Mouse (Mus musculus): ENCODE data around the gene Slc43a2.
"Not testable (repeated sequence)": the region's sequence is repeated elsewhere in the genome, so short reads cannot be mapped to it uniquely, and the experiment has no call there.

The Slc43a2 gene

DNA sequence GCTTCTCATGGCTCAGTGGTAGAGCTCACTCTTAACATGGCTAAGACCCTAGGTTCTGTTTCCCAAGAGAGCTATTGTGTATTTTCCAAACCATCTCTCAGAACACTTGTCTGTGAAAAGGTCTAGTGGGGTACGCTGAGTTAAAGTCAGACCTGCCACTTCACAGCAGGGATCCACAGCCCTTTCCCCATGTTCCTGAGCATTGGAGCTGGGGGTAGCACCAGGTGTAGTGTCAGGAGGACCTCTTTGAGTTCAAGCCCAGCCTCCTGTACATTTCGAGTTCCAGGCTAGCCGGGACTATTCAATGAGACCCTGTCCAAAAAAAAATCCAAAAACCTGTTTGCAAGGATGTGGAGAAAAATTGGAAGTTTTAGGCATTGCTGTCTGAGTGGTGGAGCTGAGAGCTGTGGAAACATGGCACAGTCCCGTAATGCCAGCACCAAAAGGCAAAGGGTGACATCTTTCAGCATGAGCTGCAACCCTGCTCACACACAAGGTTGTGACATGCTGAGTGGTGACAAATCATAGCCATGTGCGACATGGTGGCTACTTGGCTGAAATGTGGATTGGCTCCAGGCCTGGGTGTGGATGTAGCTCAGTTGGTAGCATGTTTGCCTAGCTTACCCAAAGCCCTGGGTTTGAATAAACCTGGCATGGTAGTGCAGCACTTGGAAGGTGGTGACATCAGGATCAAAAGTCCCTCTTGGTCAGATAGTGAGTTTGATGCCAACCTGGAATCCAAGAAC is 43.1 kb downstream of the Slc43a2 start:
- no peak for DNase-seq

DNA sequence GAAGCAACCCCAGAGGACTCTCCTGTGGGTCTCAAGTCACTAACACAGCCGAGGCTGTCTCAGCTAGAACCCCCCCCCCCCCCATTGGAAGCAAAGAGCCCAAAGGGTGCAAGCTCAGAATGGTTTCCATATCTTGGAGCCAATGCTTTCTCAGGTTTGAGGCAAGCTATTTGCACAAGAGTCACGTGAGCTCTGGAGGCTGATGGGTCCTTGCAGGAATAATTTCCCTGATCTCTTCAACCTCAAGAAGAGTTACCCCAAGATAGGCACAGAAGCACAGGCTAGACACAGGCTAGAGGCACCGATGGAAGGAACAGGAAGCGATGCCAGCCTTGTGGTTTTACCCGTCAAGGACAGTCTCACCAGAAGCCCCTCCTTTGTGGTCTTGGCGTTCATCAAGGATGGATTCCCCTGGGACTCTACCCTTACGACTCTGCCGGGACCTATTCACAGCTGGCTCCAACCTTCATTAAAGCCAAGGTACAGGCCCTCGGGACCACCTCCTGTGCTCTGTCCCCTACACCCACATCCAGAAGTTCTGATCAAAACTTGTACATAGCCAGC is 44.1 kb downstream of the Slc43a2 start:
- no peak for DNase-seq

DNA sequence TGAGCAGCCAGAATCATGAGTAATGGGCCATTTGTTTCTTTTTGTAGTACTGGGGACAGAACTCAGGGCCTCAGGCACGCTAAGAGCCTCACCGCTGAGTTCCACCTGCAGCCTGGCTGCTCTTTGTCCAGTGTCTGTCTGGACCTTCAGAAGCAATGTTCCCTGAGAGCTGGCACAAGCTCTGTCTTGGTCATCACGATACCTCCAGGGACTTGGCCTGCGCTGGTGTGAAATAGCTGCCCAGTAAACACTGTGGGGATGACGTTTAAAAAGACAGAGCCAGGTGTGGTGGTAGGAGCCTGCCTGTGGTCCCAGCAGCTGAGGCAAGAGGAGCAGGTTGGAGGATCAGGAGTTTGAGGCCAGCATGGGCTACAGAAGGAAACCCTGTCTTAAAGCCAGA is 47.1 kb downstream of the Slc43a2 start:
- no peak for DNase-seq

DNA sequence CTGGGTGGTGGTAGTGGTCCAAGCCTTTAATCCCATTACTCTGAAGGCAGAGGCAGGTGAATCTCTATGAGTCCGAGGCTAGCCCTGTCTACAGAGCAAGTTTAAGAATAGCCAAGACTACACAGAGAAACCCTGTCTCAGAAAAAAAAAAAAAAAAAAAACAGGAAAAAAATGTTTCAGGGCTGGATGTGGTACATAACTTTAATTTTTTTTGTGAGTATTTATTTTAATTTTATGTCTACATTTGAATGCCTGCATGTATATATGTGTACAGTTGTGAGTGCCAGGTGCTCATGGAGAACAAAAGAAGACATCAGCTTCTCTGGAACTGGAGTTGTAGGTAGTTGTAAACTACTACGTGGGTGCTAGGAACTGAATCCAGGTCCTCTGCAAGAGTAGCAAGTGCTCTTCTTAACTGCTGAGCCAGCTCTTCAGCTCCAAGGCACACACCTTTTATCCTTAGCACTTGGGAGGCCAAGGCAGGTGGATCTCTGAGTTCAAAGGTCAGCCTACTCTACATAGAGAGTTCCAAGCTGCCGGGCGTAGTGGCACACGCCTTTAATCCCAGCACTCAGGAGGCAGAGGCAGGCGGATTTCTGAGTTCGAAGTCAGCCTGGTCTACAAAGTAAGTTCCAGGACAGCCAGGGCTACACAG is 50.1 kb downstream of the Slc43a2 start:
- DNase-seq = no peak

DNA sequence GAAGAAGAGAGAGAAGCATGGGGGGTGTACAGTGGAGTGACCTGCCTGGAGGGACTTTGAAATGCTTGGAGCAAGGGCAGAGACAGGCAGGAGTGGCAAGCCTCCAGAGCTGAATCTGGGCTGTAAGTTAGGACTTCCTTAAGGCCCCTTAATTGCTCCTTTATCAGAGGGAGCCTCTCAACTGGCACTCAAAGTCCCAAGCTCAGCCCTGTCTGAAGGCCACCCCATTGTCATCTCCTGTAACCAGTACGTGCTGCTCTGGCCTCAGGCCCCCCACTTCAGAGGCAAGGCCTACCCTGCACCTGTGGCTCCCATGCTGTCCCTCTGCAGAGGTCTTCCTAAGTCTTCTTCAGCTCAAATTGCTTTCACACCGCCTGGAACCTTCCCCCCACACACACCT is 52.0 kb downstream of the Slc43a2 start:
- no peak for DNase-seq

DNA sequence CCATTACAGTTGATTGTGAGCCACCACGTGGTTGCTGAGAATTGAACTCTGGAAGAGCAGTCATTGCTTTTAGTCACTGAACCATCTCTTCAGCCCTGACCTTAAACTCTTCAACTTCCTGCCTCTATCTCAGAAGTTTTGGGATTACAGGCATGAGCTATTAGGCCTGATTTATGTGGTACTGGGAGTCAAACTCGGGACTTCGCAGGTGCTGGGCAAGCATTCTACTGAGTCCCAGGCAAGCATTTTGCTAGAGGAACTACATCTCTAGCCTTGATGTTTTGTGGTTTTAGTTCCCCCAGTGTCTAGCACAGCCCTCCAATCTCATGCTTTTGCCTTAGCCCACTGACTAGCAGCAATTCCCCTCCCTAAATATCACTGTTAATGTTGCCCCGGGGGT is 53.6 kb downstream of the Slc43a2 start:
- no peak for DNase-seq

DNA sequence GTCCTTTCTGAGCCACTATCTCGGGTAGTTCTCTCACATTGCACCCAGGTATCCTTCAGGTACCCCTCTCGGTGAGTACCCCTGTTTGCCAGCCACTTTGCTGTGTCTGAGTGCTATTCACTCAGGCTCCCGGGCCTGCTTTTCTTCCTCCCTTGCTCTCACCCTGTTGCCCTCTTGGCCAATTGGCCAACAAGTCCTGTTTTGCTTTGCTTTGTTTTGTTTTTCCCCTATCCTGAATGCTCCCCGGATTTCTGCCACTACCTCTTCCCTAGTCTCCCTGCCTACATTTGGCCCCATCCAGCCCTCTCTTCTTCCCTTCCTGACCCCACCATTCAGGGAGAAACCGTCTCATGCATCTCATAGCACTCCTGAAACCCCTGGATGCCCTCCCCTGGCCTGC is 54.5 kb downstream of the Slc43a2 start:
- DNase-seq = no peak

DNA sequence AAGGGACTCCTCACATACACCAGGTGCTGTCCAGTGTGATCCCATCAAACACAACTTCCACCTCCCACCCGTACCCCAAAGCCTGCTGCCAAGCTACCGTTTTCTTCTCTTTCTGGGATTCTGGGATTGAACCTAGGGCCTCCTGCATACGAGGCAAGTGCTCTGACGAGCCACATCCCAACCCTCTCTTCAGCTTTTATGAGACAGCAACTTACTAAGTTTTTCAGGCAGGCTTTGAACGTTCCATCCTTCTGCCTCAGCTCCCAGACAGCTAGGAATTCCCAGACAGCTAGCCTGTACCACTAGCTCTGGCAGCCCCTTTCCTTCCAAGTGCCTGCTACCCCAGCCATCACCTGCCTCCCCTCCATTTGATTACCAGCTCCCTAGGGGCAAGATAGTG is 55.5 kb downstream of the Slc43a2 start:
- DNase-seq = no peak

DNA sequence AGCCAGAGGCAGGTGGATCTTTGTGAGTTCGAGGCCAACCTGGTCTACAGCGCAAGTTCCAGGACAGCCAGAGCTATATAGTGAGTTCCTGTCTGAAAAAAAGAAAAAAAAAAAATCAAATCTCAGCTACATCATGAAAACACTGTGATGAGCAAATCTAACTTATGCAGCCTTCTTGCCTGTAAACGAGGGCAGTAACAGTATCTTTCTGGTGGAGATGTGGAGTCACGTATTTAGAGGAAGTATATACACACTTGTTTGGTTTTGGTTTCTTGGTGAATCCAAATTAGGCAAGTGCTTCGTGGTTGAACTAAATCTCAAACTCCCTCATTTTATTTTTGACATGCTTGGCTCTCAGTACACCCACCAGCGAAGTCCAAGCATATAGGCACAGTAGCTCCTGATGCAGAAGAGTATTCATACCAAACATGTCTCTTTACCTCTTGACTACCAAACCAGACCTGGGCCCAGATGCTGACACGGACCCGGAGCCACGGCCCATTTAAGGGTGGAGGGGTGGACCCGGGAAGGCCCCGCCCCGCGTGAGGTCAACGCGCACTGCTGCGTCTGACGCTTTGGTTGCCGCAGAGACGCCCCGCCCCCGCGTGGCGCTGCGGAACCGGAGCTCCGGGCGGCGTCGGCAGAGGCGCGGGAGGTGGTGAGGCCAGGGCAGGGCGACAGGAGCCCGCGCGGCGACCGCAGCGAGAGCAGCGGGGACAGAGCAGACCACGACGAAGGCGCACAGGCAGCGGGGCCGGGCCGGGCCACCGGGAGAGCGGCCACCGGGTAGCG is 56.2 kb downstream of the Slc43a2 start, which contains the start of gene Pitpna:
Gene Pitpna (plus strand): TSS at position 605 of the 792 bp plus-strand sequence.
- DNase-seq = peak; percentile 97

DNA sequence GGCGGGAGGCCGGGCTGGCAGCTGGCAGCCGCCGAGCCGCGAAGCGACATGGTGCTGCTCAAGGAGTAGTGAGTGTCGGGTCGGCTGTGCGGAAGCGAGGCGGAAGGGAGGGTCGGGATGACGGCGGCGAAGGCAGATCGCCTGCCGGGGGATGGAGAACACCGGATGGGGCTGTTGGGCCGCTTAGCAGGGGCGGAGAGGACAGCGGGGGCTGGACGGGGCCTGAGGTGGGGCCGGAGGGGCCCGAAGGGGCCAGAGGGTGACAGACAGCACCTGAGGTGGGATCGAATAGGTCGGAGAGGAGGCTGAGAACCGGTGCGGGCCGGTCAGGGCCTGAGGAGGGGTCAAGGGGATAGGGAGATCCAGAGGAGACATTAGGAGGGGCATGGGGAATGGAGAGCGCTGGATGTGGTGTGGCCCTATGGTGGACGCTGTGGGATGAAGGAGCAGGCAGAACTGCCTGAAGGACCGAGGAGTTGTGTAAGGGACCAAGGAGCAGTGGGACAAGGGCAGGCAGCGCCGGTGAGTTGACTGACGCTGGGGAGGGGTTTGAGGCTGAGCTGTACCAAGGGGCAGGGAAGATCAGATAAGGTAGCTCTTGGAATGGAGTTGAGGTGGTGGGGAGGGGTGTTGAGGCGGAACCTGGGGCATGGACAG is 56.9 kb downstream of the Slc43a2 start:
- no peak for DNase-seq

DNA sequence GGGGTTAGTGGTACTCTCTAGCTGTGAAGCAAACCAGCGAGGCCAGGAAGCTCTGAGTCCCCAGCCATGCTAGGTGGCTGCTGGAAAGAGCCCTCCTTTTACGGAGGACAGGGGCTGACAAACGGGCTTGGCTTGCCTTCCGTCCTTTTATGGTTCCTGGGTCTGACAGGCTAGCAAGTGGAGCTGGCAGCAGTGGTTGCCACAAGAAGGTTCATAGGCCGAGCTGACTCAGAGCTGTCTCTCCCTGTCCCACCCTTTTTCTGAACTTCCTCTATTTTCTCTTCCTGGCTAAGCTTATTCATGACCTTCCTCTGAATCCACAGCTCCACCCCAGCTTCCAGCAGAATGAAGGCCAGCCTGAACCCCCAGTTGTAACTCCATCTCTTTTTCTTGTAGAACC is 61.1 kb downstream of the Slc43a2 start:
- no peak for DNase-seq

DNA sequence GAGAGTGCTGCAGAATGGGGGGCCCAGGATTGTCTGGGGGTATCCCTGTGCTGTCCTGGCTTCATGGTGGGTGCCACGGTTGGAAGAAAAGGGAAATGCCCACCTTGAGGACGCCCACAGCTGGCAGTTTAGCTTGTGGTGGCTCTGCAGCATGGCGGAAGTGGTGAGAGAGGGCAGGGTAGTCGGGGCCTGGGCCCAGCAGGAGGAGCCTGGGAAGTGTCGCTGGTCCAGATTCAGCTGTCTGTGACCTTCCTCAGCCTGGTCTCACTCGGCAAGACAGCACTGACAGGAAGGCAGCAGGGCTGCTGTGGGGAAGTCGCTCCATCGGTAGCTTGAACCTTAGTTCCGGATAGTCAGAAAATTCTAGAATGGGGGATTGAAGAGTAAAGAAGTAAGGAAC is 62.9 kb downstream of the Slc43a2 start:
- no peak for DNase-seq

DNA sequence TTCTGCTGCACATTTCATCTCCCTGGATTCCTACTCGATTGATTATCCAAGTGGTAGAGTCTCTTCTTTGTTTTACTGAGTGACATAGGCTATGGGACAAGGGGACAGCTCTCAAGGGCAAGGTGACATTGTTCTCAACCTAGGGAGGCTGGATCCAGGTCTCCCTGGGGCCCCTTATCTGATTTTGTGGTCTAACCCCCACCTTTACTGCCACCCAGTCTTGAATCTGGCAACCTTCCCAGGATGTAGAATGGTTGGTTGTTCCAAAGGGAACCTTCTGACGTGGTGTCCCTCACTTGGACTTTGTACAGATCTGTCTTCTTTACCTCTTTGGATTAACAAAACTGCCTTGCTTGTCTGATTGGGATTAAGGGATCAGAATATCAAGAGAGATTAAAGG is 63.9 kb downstream of the Slc43a2 start:
- DNase-seq = no peak

DNA sequence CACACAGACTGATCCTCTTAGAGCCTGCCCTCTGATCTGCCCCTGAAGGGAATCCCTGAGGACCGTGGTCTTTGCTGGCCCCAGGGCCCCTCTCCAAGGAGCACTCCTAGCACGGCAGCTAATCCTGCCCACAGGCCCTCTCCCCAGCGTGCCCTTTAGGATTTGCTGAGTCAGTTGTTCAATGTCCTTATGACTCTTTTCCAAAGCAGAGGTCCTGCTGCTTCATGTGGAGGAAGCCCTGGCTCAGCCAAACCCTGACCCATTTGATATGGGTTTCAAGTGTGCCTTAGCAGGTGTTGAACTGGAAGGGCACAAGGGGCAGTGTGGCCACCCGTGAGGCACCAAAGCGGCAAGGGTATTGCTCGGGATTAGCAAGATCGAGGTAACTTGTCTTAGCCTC is 64.3 kb downstream of the Slc43a2 start:
- no peak for DNase-seq

DNA sequence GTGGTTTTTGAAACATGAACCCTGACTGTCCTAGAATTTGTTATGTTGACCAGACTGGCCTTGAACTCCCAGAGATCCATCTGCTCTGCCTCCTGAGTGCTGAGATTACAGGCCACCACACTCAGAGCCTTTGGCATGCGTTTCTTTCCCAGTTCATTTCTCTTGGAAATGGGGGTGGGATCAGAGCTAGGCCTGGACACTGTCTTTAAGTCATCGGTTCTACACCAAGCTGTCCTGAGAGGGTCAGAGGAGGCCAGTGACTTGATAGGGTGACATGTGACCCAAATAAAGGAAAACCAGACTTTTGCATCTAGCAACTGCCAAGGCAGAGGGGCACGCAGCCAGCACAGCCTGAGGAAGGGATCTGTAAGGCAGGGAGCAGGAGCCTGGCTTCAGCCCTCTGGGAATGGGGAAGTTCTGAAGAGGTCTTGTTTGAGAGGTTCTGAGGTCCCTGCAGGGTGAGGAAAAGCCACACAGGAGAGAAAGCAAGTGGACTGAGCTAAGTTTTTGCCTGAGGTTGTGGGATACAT is 65.3 kb downstream of the Slc43a2 start:
- no peak for DNase-seq

DNA sequence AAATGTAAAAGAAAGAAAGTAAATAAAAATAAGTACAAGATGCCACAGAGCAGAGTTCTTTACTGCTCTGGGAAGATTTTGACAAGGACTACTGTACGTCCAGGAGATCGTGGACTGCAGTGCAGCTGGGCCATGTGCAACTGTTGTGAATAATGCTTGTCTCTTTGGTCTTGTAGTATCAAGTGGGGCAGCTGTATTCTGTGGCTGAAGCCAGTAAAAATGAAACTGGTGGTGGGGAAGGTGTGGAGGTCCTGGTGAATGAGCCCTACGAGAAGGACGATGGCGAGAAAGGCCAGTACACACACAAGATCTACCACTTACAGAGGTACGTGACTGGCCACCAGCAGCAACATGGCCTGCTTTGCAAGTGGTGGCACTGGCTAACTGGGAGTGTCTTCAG is 66.5 kb downstream of the Slc43a2 start:
- no peak for DNase-seq

DNA sequence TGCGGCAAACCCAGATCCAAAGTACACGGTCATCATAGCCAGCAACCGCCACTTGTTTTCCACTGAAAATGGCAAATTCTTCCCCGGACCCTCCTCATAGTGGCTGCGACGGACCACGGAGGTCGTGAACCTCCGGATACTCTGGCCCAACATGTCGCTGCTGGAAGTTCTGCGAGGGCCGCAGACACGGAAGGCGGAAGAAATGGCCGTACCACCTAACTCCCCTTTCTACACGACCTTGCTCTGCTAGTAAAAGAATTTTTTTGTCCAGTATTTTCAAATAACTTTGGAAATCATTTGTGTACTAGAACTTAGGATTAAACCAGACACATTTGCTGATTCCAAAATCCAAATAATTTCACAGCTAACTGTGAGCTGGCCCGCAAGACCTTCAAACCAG is 68.3 kb downstream of the Slc43a2 start:
- not testable (repeated sequence) for DNase-seq

DNA sequence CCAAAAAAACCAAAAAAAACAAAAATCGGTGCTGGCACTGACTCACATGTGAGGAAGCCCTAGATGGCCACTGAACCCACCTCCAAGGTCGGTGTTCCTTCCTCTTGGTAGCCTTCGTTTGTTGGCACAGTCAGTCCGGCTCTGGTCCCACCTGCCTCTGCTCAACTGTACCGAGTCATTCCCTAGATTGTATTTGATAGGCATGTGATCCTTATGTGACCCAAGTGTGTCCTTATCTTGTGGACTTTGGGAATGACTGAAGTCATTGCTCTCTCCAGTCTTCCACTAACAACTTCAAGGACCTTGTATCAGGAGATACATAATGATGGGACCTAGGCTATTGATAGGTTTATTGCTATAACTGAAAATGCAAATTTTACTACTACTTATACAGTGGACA is 73.3 kb downstream of the Slc43a2 start:
- DNase-seq = no peak

DNA sequence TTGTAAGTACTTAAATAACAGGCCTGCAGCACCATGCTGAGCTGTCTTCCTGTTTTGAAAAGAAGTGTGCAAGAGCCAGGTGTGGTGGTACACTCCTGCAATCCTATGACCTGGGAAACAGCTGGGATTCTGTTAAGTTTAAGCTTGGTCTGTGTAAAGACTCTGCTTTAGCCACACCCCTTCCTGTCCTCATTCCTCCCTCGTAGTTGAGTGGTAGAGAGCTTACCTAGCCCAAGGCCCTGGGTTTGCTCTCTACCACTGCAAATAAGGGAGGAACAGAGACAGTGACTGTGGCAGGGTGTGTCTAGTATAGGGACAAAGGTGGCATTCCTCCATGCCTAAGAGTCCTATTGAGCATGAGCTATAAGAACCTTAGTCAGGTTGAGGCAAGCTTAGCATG is 73.8 kb downstream of the Slc43a2 start:
- DNase-seq = no peak

DNA sequence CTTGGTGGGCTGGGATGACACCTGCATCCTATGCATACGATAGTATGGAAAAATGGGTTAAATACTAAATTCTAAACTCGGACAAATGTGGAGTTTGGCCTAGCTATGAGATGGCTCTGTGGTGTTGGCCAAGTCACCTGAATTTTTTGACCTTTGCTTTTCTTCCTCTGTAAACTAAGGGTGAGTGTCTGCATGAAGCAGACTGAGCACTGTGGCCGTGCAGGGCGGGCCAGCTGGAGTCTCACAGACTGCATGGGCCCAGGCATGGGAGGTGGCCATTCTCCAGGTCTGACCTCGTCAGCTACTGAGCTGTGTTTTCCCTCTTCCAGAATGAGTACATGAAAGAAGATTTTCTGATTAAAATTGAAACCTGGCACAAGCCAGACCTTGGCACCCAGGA is 77.3 kb downstream of the Slc43a2 start:
- no peak for DNase-seq

DNA sequence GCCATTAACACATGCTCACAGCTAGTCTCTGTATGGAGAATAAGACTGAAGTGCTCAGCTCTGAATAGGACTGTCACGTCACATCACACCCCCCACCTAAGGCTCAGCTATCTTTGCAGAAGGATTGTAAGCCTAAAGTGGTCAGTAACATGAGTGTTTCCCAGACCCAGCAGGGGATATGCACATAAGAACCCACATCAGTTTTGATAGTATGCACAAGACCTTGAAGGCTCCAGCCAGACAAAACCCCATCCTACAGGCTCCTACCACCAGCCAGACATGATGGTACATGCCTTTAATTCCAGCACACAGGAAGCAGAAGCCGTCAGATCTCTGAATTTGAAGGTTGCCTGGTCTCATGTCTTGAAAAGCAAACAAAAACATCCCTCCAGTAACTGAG is 78.5 kb downstream of the Slc43a2 start:
- no peak for DNase-seq

DNA sequence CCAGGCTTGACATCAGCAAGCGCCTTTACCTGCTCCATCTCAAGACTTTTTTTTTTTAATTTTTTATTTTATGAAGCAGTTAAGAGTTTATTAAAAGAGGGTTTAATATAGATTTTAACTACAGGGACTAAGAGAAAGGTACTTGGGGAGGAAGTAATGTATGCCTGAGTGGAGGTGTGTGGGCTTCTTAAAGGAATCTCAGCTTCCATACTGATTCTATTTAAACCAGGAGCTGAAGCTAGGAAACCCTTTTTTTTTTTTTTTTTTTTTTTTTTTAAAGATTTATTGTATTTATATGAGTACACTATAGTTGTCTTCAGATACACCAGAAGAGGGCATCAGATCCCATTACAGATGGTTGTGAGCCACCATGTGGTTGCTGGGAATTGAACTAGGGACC is 83.3 kb downstream of the Slc43a2 start:
- no peak for DNase-seq

DNA sequence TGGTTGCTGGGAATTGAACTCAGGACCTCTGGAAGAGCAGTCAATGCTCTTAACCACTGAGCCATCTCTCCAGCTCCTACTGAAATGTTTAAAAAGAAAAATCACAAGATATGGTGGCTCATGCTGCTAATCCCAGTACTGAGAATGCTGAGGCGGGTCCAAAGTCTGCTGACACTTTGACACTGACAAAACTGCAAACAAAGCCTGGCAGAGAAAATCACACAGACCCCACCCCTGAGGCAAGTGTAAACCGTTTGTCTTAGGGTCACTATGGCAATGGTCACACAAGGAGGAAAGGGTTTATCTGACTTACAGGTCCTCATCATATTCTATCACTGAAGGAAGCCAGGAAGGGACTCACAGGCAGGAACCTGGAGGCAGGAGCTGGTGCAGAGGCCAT is 84.1 kb downstream of the Slc43a2 start:
- no peak for DNase-seq

Measured in right cerebral cortex, postnatal 25 days (tissue).